Mouse (Mus musculus) MEL (cell line): ENCODE data around the gene Zcchc9. TPM values are rescaled to one million over a fixed set of nuclear protein-coding genes. Genes with fewer than 3 reads are reported as not detected.

ENCODE experiments used
- DNase-seq: peaks from one replicate; pipeline ENCODE4 v3.0.0; 2011; ENCODE audit warnings: low read depth, low spot score
- H3K27ac ChIP-seq: 2 replicates; pipeline ENCODE4 v1.5.1; 2012; ENCODE audit warnings: low read depth, mild to moderate bottlenecking, control low read depth, low read length, moderate library complexity; ENCODE audit not compliant: control insufficient read depth
- H3K27me3 ChIP-seq, 2 experiments: fragments of 150-350 bp in 1 of 2; sonication (generic) in 1 of 2; 2 replicates each; pipeline ENCODE4 v1.6.1; 2012; ENCODE audit warnings: low read length in 2 of 2, mild to moderate bottlenecking in 2 of 2, improper control_type of control experiment in 1 of 2, moderate library complexity in 1 of 2; ENCODE audit not compliant: insufficient read depth in 2 of 2, control insufficient read depth in 1 of 2
- H3K36me3 ChIP-seq, 2 experiments: 2 replicates each; pipeline ENCODE4 v1.6.1; 2012 to 2014; ENCODE audit warnings: low read length in 2 of 2, improper control_type of control experiment in 1 of 2, inconsistent platforms in 1 of 2, mild to moderate bottlenecking in 1 of 2; ENCODE audit not compliant: insufficient read depth in 2 of 2, control insufficient read depth in 1 of 2
- H3K4me1 ChIP-seq, 2 experiments: fragments of 150-350 bp in 1 of 2; sonication (generic) in 1 of 2; 2 replicates each; pipeline ENCODE4 v1.6.1; 2012; ENCODE audit warnings: low read length in 2 of 2, improper control_type of control experiment in 1 of 2, mild to moderate bottlenecking in 1 of 2; ENCODE audit not compliant: insufficient read depth in 2 of 2, control insufficient read depth in 1 of 2
- H3K4me3 ChIP-seq, 2 experiments: fragments of 150-350 bp in 1 of 2; sonication (generic) in 1 of 2; 2 replicates each; pipeline ENCODE4 v1.5.1; 2012; ENCODE audit warnings: low read depth in 2 of 2, low read length in 2 of 2, mild to moderate bottlenecking in 2 of 2, moderate library complexity in 2 of 2, control low read depth in 1 of 2, improper control_type of control experiment in 1 of 2; ENCODE audit not compliant: control insufficient read depth in 1 of 2, insufficient read depth in 1 of 2
- H3K79me2 ChIP-seq: 2 replicates; pipeline ENCODE4 v1.6.1; 2012; ENCODE audit warnings: mild to moderate bottlenecking, low read length, moderate library complexity; ENCODE audit not compliant: control insufficient read depth, poor library complexity, insufficient read depth
- H3K9ac ChIP-seq: 2 replicates; pipeline ENCODE4 v1.6.1; 2012; ENCODE audit warnings: low read depth, mild to moderate bottlenecking, control low read depth, low read length, moderate library complexity; ENCODE audit not compliant: control insufficient read depth, poor library complexity, severe bottlenecking
- H3K9me3 ChIP-seq: fragments of 150-350 bp; sonication (generic); replicated peaks from 2 replicates; pipeline ENCODE4 v1.6.1; 2012; ENCODE audit warnings: mild to moderate bottlenecking, low read length, improper control_type of control experiment, moderate library complexity; ENCODE audit not compliant: insufficient read depth
- BHLHE40 ChIP-seq: IDR thresholded peaks from 2 replicates; pipeline ENCODE4 v1.6.1; 2012; ENCODE audit warnings: low read depth, mild to moderate bottlenecking, inconsistent platforms, low read length, improper control_type of control experiment, borderline replicate concordance
- CTCF ChIP-seq, 3 experiments: IDR thresholded peaks in 2 of 3; conservative IDR thresholded peaks in 1 of 3; 2 replicates each; pipeline ENCODE4 v1.5.1; 2011 to 2012; ENCODE audit warnings: low read length in 3 of 3, low read depth in 2 of 3, mild to moderate bottlenecking in 2 of 3, improper control_type of control experiment in 1 of 3, inconsistent platforms in 1 of 3, mixed read lengths in 1 of 3, moderate library complexity in 1 of 3; ENCODE audit not compliant: control insufficient read depth in 1 of 3, insufficient read depth in 1 of 3, poor library complexity in 1 of 3, severe bottlenecking in 1 of 3
- HCFC1 ChIP-seq: IDR thresholded peaks from 2 replicates; pipeline ENCODE4 v1.6.1; 2012; ENCODE audit warnings: low read depth, mild to moderate bottlenecking, inconsistent platforms, low read length, improper control_type of control experiment, moderate library complexity
- JUND ChIP-seq: IDR thresholded peaks from 2 replicates; pipeline ENCODE4 v1.6.1; 2011; ENCODE audit warnings: low read depth, mild to moderate bottlenecking, improper control_type of control experiment, low read length
- MYC ChIP-seq: IDR thresholded peaks from 2 replicates; pipeline ENCODE4 v1.6.1; 2011; ENCODE audit warnings: low read depth, mild to moderate bottlenecking, low read length, improper control_type of control experiment, moderate library complexity
- NELFE ChIP-seq: IDR thresholded peaks from 2 replicates; pipeline ENCODE4 v1.6.1; 2011; ENCODE audit warnings: low read depth, low read length, improper control_type of control experiment
- POLR2A ChIP-seq, 2 experiments: IDR thresholded peaks; 2 replicates each; pipeline ENCODE4 v1.6.1; 2011 to 2012; ENCODE audit warnings: low read length in 2 of 2, mild to moderate bottlenecking in 2 of 2, control low read depth in 1 of 2, improper control_type of control experiment in 1 of 2, low read depth in 1 of 2, moderate library complexity in 1 of 2; ENCODE audit not compliant: control insufficient read depth in 1 of 2, insufficient read depth in 1 of 2, poor library complexity in 1 of 2
- POLR2AphosphoS5 ChIP-seq: IDR thresholded peaks from 2 replicates; pipeline ENCODE4 v1.6.1; 2012; ENCODE audit warnings: low read depth, borderline replicate concordance, mild to moderate bottlenecking, inconsistent platforms, low read length, moderate library complexity, mixed read lengths
- RAD21 ChIP-seq: IDR thresholded peaks from 2 replicates; pipeline ENCODE4 v1.6.1; 2011; ENCODE audit warnings: mild to moderate bottlenecking, low read depth, low read length, improper control_type of control experiment
- SIN3A ChIP-seq: IDR thresholded peaks from 2 replicates; pipeline ENCODE4 v1.6.1; 2012; ENCODE audit warnings: low read length, improper control_type of control experiment, inconsistent platforms
- SMC3 ChIP-seq: IDR thresholded peaks from 2 replicates; pipeline ENCODE4 v1.6.1; 2011; ENCODE audit warnings: low read depth, low read length, improper control_type of control experiment
- TAL1 ChIP-seq: IDR thresholded peaks from 2 replicates; pipeline ENCODE4 v1.6.1; 2012; ENCODE audit warnings: mild to moderate bottlenecking, inconsistent platforms, low read length, moderate library complexity, mixed read lengths
- TBP ChIP-seq: IDR thresholded peaks from 2 replicates; pipeline ENCODE4 v1.8.0; 2011; ENCODE audit warnings: low read depth, low read length, improper control_type of control experiment
- UBTF ChIP-seq: IDR thresholded peaks from 2 replicates; pipeline ENCODE4 v1.6.1; 2012; ENCODE audit warnings: low read depth, mild to moderate bottlenecking, inconsistent platforms, low read length, improper control_type of control experiment, moderate library complexity, borderline replicate concordance; ENCODE audit not compliant: insufficient read depth
- ZC3H11A ChIP-seq: IDR thresholded peaks from 2 replicates; pipeline ENCODE4 v1.6.1; 2012; ENCODE audit warnings: low read depth, mild to moderate bottlenecking, inconsistent platforms, low read length, improper control_type of control experiment
- ZKSCAN1 ChIP-seq: IDR thresholded peaks from 2 replicates; pipeline ENCODE4 v1.6.1; 2012; ENCODE audit warnings: low read depth, mild to moderate bottlenecking, inconsistent platforms, low read length, improper control_type of control experiment, moderate library complexity
- polyA plus RNA-seq, 2 experiments: library from polyadenylated mRNA; stranded (reverse) in 1 of 2; unstranded in 1 of 2; fragments of >175 nt in 1 of 2; fragments of >200 nt in 1 of 2; gene quantifications; 2 replicates each; pipeline versions ENCODE4 v1.2.1 to v1.2.4; 2012; ENCODE audit warnings: low replicate concordance in 2 of 2, low read depth in 1 of 2; ENCODE audit not compliant: insufficient read length in 2 of 2, insufficient read depth in 1 of 2, missing spikeins in 1 of 2
- total RNA-seq: library from RNA; depleted of rRNA; stranded (reverse); fragments of 300-350 nt; gene quantifications from 2 replicates; pipeline ENCODE4 v1.2.3, GENCODE M21; 2012

Zcchc9 gene
- total and polyA plus RNA-seq, 3 experiments: 27.5 to 191 (median 37.3) TPM

GRCm38 (mm10) chr13:91809476-91809875 is 2.0 kb upstream of the Zcchc9 start:
- Histone ChIP-seq H3K27me3 (no peaks in the 10 kb centered on the region), H3K79me2 (peaks cover 23% of the 10 kb centered on the region), H3K27ac (no peak overlapping the region), H3K4me1 (peaks cover 0 to 6% of the 10 kb centered on the region in 2 experiments; a peak in 1 of 4 replicates), H3K9ac (no peak overlapping the region), H3K36me3 (peaks cover 6 to 16% of the 10 kb centered on the region in 2 experiments; a peak in 3 of 4 replicates), H3K9me3 (no peaks in the 10 kb centered on the region), H3K4me3 (no peak overlapping the region)
- DNase-seq: peak; percentile 74
- 0 out of 2 replicates have a peak, but pooled peaks have one; percentile 13 for TF ChIP-seq TBP
- TF ChIP-seq BHLHE40: 0 out of 2 replicates have a peak, but pooled peaks have one; percentile 11
- no peak for TF ChIP-seq NELFE
- TF ChIP-seq RAD21: peak; percentile 49
- TF ChIP-seq ZC3H11A: peak; percentile 30; the same call in 1 of the 2 replicates
- TF ChIP-seq SMC3: peak; percentile 68
- TF ChIP-seq SIN3A: peak; percentile 51; the same call in 1 of the 2 replicates
- TF ChIP-seq CTCF (IDR thresholded peaks at IDR 0.05 in 2 of 3, conservative IDR thresholded peaks at IDR 0.05 in 1 of 3; ENCODE audit: control insufficient read depth in 1 of 3, insufficient read depth in 1 of 3, low read depth in 2 of 3, low read length in 3 of 3, poor library complexity in 1 of 3, severe bottlenecking in 1 of 3): peak; percentile 26 to 72 (median 53); a peak in 5 of 6 replicates
- no peak for TF ChIP-seq TAL1
- TF ChIP-seq POLR2AphosphoS5: no peak
- no peak for TF ChIP-seq ZKSCAN1
- no peak for TF ChIP-seq POLR2A (IDR thresholded peaks at IDR 0.05; ENCODE audit: control insufficient read depth in 1 of 2, insufficient read depth in 1 of 2, low read depth in 1 of 2, low read length in 2 of 2, poor library complexity in 1 of 2)
- TF ChIP-seq MYC: 0 out of 2 replicates have a peak, but pooled peaks have one; percentile 34
- TF ChIP-seq HCFC1: peak; percentile 31; the same call in 1 of the 2 replicates
- TF ChIP-seq UBTF: no peak

GRCm38 (mm10) chr13:91807874-91808575 is 520 bp upstream of the Zcchc9 start:
- peak; percentile 67 for DNase-seq
- peak overlapping the region; percentile 99 for H3K27ac ChIP-seq
- H3K4me1 ChIP-seq: peaks cover 0 to 5% of the 10 kb centered on the region in 2 experiments; a peak in 1 of 4 replicates
- no peaks in the 10 kb centered on the region for H3K9me3 ChIP-seq
- peak overlapping the region; percentile 95 for H3K9ac ChIP-seq
- no peaks in the 10 kb centered on the region for H3K27me3 ChIP-seq
- no peak for TF ChIP-seq HCFC1
- TF ChIP-seq JUND: peak; percentile 96
- TF ChIP-seq, all 39 proteins: peak for 1
- H3K36me3 ChIP-seq: peaks cover 10 to 18% of the 10 kb centered on the region in 2 experiments; a peak in 3 of 4 replicates
- H3K4me3 ChIP-seq: peak overlapping the region; percentile 93 to 96
- peaks cover 26% of the 10 kb centered on the region for H3K79me2 ChIP-seq
